Mouse (Mus musculus): ENCODE data around the gene Plcb4. TPM values are rescaled to one million over a fixed set of nuclear protein-coding genes. Genes with fewer than 3 reads are reported as not detected.

The Plcb4 gene
- polyA plus RNA-seq, 1 experiment from 2014 or later = 36.3 TPM

- Histone ChIP-seq H3K4me2 (ENCODE audit: low read length) (no peak overlapping the region), H3K9me3 (ENCODE audit: control insufficient read depth, low read length) (no peaks in the 10 kb centered on the region), H3K27ac (ENCODE audit: low read depth, low read length) (no peak overlapping the region), H3K9ac (ENCODE audit: low read depth, low read length) (no peak overlapping the region), H3K36me3 (ENCODE audit: control insufficient read depth, insufficient read depth, low read length) (peaks cover 6% of the 10 kb centered on the region; the same call in 1 of the 2 replicates), H3K4me3 (ENCODE audit: low read length) (no peak overlapping the region), H3K27me3 (replicated peaks; ENCODE audit: control insufficient read depth, insufficient read depth, low read length) (no peaks in the 10 kb centered on the region), H3K4me1 (ENCODE audit: control insufficient read depth, insufficient read depth, low read depth, low read length) (peaks cover 9% of the 10 kb centered on the region)
- ATAC-seq = no peak
- 73% methylated on average over 5 of the region's 5 CpGs for WGBS
Measured at GRCm38 (mm10) chr2:136000933-136001332, 342.1 kb downstream of the Plcb4 start.

GRCm38 (mm10) chr2:136002118-136002517 lies 343.3 kb downstream of the Plcb4 start:
- Histone ChIP-seq H3K9me3 (ENCODE audit: control insufficient read depth, low read length) (no peaks in the 10 kb centered on the region), H3K9ac (ENCODE audit: low read depth, low read length) (no peak overlapping the region), H3K27ac (ENCODE audit: low read depth, low read length) (no peak overlapping the region), H3K4me3 (ENCODE audit: low read length) (no peak overlapping the region), H3K27me3 (replicated peaks; ENCODE audit: control insufficient read depth, insufficient read depth, low read length) (no peaks in the 10 kb centered on the region), H3K36me3 (ENCODE audit: control insufficient read depth, insufficient read depth, low read length) (peaks cover 6% of the 10 kb centered on the region; the same call in 1 of the 2 replicates), H3K4me2 (ENCODE audit: low read length) (no peak overlapping the region), H3K4me1 (ENCODE audit: control insufficient read depth, insufficient read depth, low read depth, low read length) (peaks cover 9% of the 10 kb centered on the region)
- WGBS = 48% methylated on average over 7 of the region's 7 CpGs
- ATAC-seq = peak; percentile 71

GRCm38 (mm10) chr2:136003836-136004235 lies 345.0 kb downstream of the Plcb4 start:
- ATAC-seq = no peak
- H3K9me3 ChIP-seq (ENCODE audit: control insufficient read depth, low read length) = no peaks in the 10 kb centered on the region
- no peaks in the 10 kb centered on the region for H3K4me1 ChIP-seq (ENCODE audit: control insufficient read depth, insufficient read depth, low read depth, low read length)
- 50% methylated on average over 1 of the region's 1 CpGs for WGBS
- no peak overlapping the region for H3K4me3 ChIP-seq (ENCODE audit: low read length)
- no peaks in the 10 kb centered on the region for H3K27me3 ChIP-seq (replicated peaks; ENCODE audit: control insufficient read depth, insufficient read depth, low read length)
- H3K4me2 ChIP-seq (ENCODE audit: low read length) = no peak overlapping the region
- H3K36me3 ChIP-seq (ENCODE audit: control insufficient read depth, insufficient read depth, low read length) = peaks cover 11% of the 10 kb centered on the region; the same call in 1 of the 2 replicates
- H3K27ac ChIP-seq (ENCODE audit: low read depth, low read length) = no peak overlapping the region
- H3K9ac ChIP-seq (ENCODE audit: low read depth, low read length) = no peak overlapping the region

GRCm38 (mm10) chr2:136006280-136006679 lies 347.5 kb downstream of the Plcb4 start:
- no peak overlapping the region for H3K27ac ChIP-seq (ENCODE audit: low read depth, low read length)
- H3K4me2 ChIP-seq (ENCODE audit: low read length) = no peak overlapping the region
- peaks cover 11% of the 10 kb centered on the region; the same call in 1 of the 2 replicates for H3K36me3 ChIP-seq (ENCODE audit: control insufficient read depth, insufficient read depth, low read length)
- no peak overlapping the region for H3K9ac ChIP-seq (ENCODE audit: low read depth, low read length)
- 95% methylated on average over 5 of the region's 5 CpGs for whole genome bisulfite sequencing
- no peaks in the 10 kb centered on the region for H3K27me3 ChIP-seq (replicated peaks; ENCODE audit: control insufficient read depth, insufficient read depth, low read length)
- no peaks in the 10 kb centered on the region for H3K4me1 ChIP-seq (ENCODE audit: control insufficient read depth, insufficient read depth, low read depth, low read length)
- no peak for ATAC-seq
- H3K9me3 ChIP-seq (ENCODE audit: control insufficient read depth, low read length) = no peaks in the 10 kb centered on the region
- no peak overlapping the region for H3K4me3 ChIP-seq (ENCODE audit: low read length)

GRCm38 (mm10) chr2:136012759-136013158 lies 353.9 kb downstream of the Plcb4 start:
- ATAC-seq = no peak

GRCm38 (mm10) chr2:136048464-136048863 lies 389.7 kb downstream of the Plcb4 start:
- 80% methylated on average over 4 of the region's 4 CpGs for WGBS
- H3K9ac ChIP-seq (ENCODE audit: low read depth, low read length) = no peak overlapping the region

More at GRCm38 (mm10) chr2:136012759-136013158, 353.9 kb downstream of the Plcb4 start:
- Histone ChIP-seq H3K36me3 (ENCODE audit: control insufficient read depth, insufficient read depth, low read length) (peaks cover 6% of the 10 kb centered on the region; the same call in 1 of the 2 replicates), H3K27ac (ENCODE audit: low read depth, low read length) (no peak overlapping the region), H3K4me1 (ENCODE audit: control insufficient read depth, insufficient read depth, low read depth, low read length) (no peaks in the 10 kb centered on the region), H3K4me2 (ENCODE audit: low read length) (no peak overlapping the region), H3K9ac (ENCODE audit: low read depth, low read length) (no peak overlapping the region), H3K4me3 (ENCODE audit: low read length) (no peak overlapping the region), H3K27me3 (replicated peaks; ENCODE audit: control insufficient read depth, insufficient read depth, low read length) (no peaks in the 10 kb centered on the region), H3K9me3 (ENCODE audit: control insufficient read depth, low read length) (no peaks in the 10 kb centered on the region)
- WGBS = 93% methylated on average over 9 of the region's 9 CpGs

GRCm38 (mm10) chr2:136050793-136051615 lies 392.2 kb downstream of the Plcb4 start:
- peak; percentile 83 for ATAC-seq
- H3K9ac ChIP-seq (ENCODE audit: low read depth, low read length) = peak overlapping the region; percentile 53
- no peaks in the 10 kb centered on the region for H3K27me3 ChIP-seq (replicated peaks; ENCODE audit: control insufficient read depth, insufficient read depth, low read length)
- WGBS = 12% methylated on average over 27 of the region's 27 CpGs
- H3K4me3 ChIP-seq (ENCODE audit: low read length) = peak overlapping the region; percentile 37
- H3K36me3 ChIP-seq (ENCODE audit: control insufficient read depth, insufficient read depth, low read length) = no peaks in the 10 kb centered on the region
- H3K9me3 ChIP-seq (ENCODE audit: control insufficient read depth, low read length) = no peaks in the 10 kb centered on the region
- peak overlapping the region; percentile 62 for H3K4me2 ChIP-seq (ENCODE audit: low read length)
- H3K4me1 ChIP-seq (ENCODE audit: control insufficient read depth, insufficient read depth, low read depth, low read length) = peaks cover 7% of the 10 kb centered on the region
- peak overlapping the region; percentile 50 for H3K27ac ChIP-seq (ENCODE audit: low read depth, low read length)

More at GRCm38 (mm10) chr2:136048464-136048863, 389.7 kb downstream of the Plcb4 start:
- ATAC-seq = no peak
- Histone ChIP-seq H3K4me1 (ENCODE audit: control insufficient read depth, insufficient read depth, low read depth, low read length) (peaks cover 7% of the 10 kb centered on the region), H3K36me3 (ENCODE audit: control insufficient read depth, insufficient read depth, low read length) (no peaks in the 10 kb centered on the region), H3K27ac (ENCODE audit: low read depth, low read length) (no peak overlapping the region), H3K4me2 (ENCODE audit: low read length) (no peak overlapping the region), H3K4me3 (ENCODE audit: low read length) (no peak overlapping the region), H3K27me3 (replicated peaks; ENCODE audit: control insufficient read depth, insufficient read depth, low read length) (no peaks in the 10 kb centered on the region), H3K9me3 (ENCODE audit: control insufficient read depth, low read length) (no peaks in the 10 kb centered on the region)

- Histone ChIP-seq H3K4me3 (ENCODE audit: low read length) (peak within 1 kb of the TSS; percentile 37), H3K9me3 (ENCODE audit: control insufficient read depth, low read length) (no peaks in the 10 kb centered on the region), H3K36me3 (ENCODE audit: control insufficient read depth, insufficient read depth, low read length) (no peaks in the 10 kb centered on the region), H3K27ac (ENCODE audit: low read depth, low read length) (peak within 1 kb of the TSS; percentile 50), H3K9ac (ENCODE audit: low read depth, low read length) (peak within 1 kb of the TSS; percentile 53), H3K27me3 (replicated peaks; ENCODE audit: control insufficient read depth, insufficient read depth, low read length) (no peaks in the 10 kb centered on the region), H3K4me2 (ENCODE audit: low read length) (peak within 1 kb of the TSS; percentile 62), H3K4me1 (ENCODE audit: control insufficient read depth, insufficient read depth, low read depth, low read length) (peaks cover 7% of the 10 kb centered on the region)
- 1% methylated on average over 8 of the region's 8 CpGs for WGBS
- peak; percentile 43 for ATAC-seq
Measured at GRCm38 (mm10) chr2:136051688-136052289, 393.0 kb downstream of the Plcb4 start, which contains the start of gene Lamp5. Lamp5 (plus strand) TSS chr2:136052239.

GRCm38 (mm10) chr2:136057861-136058331 lies 399.1 kb downstream of the Plcb4 start:
- Histone ChIP-seq H3K9ac (ENCODE audit: low read depth, low read length) (peak overlapping the region; percentile 71), H3K27ac (ENCODE audit: low read depth, low read length) (peak overlapping the region; percentile 87), H3K4me2 (ENCODE audit: low read length) (peak overlapping the region; percentile 78), H3K36me3 (ENCODE audit: control insufficient read depth, insufficient read depth, low read length) (no peaks in the 10 kb centered on the region), H3K9me3 (ENCODE audit: control insufficient read depth, low read length) (no peaks in the 10 kb centered on the region), H3K4me3 (ENCODE audit: low read length) (peak overlapping the region; percentile 48), H3K4me1 (ENCODE audit: control insufficient read depth, insufficient read depth, low read depth, low read length) (peaks cover 10% of the 10 kb centered on the region), H3K27me3 (replicated peaks; ENCODE audit: control insufficient read depth, insufficient read depth, low read length) (no peaks in the 10 kb centered on the region)
- ATAC-seq = peak; percentile 77
- WGBS = 4% methylated on average over 19 of the region's 19 CpGs

Measured in hindbrain, embryonic 16.5 days (tissue).